Mouse (Mus musculus) megakaryocyte progenitor cell, adult 5-6 weeks (primary cell): ENCODE data around the gene Fam129c. TPM values are rescaled to one million over a fixed set of nuclear protein-coding genes. Genes with fewer than 3 reads are reported as not detected.

Source experiments
- ATAC-seq: replicated peaks from 2 replicates; pipeline ENCODE4 v1.8.0; 2016; ENCODE audit warnings: mild to moderate bottlenecking, moderate TSS enrichment, inconsistent platforms; ENCODE audit not compliant: poor library complexity
- total RNA-seq, 2 experiments: library from RNA; stranded (forward) in 1 of 2; stranded (reverse) in 1 of 2; fragments of 157-497, 149-512 nt in 1 of 2; fragments of 200-1000 nt in 1 of 2; gene quantifications; 2 replicates each; pipeline versions ENCODE4 v1.2.3 to v1.2.4; 2015 to 2017

Gene Fam129c
- total RNA-seq (2015) (6.5 and 10.2 TPM in 2 replicates), total RNA-seq (2017) (1.00 and 5.3 TPM in 2 replicates)

DNA sequence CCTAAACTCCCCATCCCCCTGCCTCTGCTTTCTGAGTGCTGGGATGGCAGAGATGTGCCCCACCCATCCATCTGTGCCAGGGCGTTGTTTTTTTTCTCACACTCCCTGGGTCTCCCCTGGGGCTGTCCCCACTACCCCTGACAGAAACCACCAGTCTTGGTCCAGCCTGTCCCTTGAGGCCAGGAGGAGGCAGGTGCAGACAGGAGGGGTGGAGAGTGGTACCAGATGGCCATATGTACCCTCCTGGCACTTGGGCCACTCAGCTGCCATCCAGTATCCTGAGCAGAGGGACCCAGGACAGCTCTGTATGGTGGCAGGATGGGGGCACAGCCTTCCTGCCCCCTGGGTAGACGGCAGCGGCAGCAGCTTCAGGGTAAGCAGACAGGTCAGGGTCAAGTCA, at the start of gene Fam129c:
TSS of gene Fam129c (plus strand) at position 198 of the 400 bp plus-strand sequence.
- ATAC-seq = no peak

DNA sequence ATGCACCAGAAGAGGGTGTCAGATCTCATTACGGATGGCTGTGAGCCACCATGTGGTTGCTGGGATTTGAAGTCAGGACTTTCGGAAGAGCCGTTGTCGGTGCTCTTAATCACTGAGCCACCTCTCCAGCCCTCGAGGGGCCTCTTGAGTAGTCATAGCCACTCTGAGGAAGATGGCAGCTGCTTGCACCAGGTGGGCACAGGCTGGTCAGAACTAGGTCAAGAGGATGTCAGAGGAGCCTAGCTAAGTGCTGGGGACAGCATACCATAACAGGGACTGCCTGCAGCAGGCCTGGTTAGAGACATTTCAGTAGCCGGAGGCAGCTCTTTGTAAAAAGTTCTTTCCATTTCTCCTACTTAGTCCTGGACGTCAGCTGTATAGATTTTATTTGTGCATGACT, 46.7 kb upstream of the Fam129c start:
- no peak for ATAC-seq

DNA sequence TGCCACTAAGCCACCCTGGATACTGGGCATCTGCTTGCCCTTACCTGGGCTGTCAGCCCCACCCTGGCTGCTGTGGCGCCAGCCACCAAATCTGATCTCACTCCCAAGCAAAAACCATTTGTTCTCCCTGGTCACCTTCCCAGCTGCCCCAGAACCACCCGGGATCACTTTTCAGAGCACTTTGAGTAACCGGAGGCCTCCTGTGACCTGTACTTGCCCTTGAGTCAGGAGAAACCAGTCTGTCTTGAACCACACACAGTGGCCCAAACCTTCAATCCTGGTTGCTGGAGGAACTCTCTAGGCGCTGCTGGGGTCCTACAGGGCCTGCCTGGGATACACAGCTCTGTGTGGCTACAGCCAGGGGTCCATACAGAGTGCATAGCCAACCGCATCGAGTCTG, 44.7 kb upstream of the Fam129c start:
- no peak for ATAC-seq

DNA sequence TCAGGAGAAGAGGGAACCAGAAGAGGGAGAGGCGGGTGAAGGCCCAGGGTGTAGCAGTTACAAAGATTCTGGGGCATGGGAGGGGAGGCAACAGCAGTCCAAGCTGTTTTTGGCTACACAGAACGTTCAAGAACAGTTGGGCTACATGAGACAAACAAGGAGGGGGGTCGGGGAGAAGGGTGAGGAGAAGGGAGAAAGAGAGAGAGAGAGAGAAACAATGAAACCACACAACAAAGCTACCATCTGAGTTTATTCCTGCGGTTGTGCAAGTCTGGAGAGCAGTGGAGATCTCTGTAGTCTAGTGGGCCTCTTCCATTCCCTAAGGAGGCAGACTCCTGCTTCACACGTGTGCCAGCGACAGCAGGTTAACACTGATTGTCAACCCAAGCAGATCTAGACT, 43.4 kb upstream of the Fam129c start:
- ATAC-seq = no peak

DNA sequence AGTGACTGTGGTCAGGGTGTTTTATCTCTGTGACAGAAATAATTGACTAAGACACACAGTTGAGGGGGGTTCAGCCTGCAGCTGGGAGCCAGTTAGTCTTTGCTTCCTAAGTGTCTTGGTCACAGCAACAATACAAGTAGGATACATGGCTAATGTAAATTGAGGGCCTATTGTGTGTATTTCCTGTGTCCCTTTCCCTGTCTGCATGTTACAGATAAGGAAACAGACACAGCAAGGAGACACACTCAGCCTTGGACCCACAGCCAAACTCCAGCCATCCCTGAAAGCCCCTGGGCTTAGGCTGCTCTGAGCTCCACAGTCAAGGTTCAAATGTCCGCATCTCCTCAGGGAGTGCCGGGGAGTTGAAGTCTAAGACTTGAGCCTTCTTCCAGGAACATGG, 42.8 kb upstream of the Fam129c start:
- no peak for ATAC-seq

DNA sequence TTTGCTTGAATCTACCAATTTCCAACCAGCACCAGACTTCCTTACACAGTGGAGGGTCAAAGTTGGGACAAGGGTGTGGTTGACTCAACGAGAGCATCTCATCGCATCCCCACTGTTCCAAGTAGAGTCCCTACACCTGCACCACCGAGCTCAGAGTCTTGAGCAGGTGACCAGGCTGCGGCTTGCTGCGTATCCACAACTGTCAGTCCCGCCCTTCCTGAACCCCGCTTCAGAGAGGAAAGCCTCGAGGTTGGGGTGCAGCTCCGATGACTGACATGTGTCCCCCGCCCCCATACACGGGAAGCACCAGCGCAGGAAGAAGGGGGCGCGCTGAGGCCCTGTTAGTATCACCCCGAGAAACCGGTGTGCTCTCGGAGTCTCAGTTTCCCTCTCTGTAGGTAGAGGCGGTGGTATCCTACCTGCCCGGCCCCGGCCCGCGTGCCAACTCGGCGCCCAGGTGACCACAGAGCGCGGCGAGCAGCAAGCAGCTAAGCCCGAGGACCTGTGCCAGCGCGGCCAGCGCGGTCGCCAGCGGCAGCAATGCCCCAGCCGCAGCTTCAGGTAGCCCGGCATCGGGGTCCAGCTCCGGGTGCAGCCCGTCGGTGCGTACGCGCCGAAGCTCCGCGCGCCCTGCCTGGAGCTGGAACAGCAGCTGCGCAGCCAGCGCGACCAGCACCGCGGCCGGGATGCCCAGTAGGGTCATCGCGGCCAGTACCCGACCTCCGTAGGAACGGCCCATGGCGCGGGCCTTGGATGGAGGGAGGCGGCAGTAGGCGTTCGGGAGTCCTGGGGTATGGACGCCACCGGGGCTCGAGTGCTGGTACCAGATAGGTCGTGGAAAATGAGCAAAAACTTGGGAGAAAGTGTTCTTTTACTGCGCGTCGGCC, 39.1 kb upstream of the Fam129c start, which contains the start of gene Tmem221:
TSS of gene Tmem221 (minus strand) at position 801 of the 887 bp plus-strand sequence.
- no peak for ATAC-seq

DNA sequence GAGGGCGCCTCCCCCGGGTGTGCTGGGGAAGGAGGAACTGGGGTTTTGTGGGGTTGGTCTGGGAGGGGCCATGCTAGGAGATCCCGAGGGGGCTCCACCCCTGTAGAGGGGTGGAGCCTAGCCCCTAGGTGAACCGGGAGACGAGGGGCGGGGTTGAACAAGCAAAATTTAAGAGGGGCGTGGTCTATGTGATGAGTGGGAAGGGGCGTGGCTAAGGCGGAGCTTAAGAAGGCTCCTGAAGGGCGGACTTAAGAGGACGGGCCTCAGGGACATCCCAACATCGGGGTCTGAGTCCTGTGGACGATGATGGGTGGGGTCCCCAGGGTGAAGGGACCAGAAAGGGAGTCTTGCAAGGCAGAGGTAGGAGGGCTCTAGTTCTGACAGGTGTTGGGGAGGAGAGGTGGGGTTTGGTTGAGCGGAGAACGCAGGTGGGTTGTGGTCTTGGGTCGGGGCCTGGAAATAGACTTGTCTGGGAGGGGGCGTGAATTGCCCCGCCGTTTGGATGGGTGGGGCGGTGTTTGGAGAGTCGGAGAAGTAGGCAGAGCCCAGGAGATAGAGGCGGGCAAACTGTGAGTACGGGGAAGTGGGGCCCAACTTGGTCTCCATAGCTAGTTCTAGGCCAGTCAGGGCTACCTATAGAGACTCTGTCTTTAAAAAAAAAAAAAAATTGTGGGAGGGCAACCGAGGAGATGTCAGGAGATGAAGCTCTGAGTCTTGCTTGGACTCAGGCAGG, 38.3 kb upstream of the Fam129c start:
- peak; percentile 72 for ATAC-seq

DNA sequence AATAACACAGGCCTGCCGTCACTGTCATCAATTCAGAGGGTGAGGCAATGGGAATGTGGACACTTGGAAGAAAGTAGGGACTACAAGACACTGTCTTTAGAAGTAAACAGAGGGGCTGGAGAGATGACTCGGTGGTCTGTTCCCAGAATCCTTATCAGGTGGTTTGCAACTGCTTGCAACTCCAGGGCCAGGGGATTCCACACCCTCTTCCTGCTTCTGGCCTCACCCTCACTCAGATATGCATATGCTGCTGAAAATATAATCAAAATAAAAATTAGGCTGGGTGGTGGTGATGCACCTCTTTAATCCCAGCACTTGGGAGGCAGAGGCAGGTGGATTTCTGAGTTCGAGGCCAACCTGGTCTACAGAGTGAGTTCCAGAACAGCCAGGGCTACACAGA, 37.4 kb upstream of the Fam129c start:
- no peak for ATAC-seq

DNA sequence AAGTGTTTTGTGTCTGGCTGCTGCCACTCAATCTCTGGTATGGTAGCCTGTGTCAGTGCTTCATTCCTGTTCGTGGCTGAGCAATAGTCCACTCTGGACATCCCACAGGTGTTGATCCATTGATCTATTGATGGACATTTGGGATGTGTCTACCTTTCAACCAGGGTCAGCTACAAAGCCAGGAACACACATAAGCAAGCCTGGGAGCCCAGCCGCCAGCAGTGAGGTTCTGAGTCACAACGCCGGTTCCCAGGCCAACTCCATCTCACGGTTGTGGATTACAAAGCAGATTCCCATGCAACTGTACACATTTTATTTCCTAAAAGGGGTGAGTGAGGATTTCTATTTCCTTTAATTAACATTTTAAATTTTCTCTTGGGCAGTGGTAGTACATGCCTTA, 36.7 kb upstream of the Fam129c start:
- ATAC-seq = no peak

DNA sequence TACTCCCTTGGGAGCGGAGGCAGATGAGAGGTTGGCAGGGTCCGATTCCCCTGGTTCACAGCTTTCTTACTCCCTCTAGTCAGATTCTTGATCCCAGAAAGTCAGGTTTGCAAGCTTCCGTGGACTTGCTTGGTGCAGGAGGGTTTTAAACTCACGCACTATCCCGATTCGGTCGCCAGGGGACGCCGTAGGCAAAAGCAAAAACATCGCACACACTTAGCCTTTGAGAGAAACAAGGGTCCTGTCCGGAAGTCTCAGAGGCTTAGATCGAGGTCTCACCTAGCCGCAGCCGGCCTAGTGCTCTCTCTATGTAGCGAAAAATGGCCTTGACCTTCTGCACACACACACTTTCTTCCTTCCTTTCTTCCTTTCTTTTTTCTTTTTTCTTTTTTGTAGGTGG, 36.0 kb upstream of the Fam129c start:
- peak; percentile 59 for ATAC-seq

DNA sequence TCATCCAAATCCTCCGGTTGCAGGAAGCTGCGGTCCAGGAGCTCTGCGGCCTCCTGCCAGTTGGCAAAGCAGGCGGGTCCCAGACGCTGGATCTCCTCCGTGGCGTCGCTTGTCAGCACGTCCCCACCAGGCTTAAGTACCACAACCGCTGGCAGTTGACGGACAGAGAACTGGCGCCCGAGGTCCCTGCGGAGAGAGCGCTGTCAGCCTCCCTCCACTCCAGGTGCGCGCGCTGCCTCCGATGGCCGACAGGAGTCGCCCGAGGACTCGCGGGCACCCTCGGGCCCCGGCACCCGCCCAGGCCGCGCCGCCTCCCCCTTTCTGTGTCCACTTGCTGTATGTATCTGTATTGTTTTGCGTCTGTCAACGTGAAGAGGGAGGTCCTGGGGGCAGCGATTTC, 34.7 kb upstream of the Fam129c start:
- ATAC-seq = peak; percentile 73

DNA sequence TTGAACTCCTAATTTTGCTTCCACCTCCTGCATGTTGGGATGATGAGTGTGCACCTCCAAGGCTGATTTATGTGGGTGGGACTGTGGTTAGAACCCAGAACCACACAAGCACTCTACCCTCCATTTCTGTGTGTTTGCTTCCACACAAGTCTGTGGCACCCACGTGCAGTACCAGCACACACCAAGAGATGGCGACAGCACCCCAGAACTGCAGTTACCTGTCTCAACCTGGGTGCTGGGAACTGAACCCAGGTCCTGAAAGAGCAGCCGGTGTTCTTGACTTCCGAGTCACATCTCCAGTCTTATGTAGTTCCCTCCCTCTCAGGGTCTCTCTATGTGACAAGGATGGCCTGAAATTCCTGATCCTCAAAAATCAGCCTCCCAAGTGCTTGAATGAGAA, 33.5 kb upstream of the Fam129c start:
- no peak for ATAC-seq

DNA sequence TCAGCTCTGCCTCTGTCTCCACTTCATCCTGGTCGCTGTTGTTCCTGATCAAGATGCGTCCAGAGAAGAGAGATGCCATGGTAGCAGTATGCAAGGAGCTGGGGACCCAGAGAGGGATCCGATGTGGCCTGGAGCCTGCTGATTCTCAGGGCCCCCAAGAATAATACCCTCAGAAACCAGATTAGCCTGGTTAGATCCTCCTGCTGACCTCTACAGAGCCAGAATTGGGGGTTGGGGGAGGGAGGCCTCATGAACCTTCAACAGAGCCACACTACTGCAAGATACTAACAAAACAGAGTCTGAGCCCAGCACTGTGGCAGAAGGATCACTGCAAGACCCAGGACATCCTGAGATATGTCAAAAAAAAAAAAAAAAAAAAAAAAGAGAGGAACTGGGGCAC, 30.9 kb upstream of the Fam129c start, which contains the start of gene Nxnl1:
TSS of gene Nxnl1 (minus strand) at position 101 of the 400 bp plus-strand sequence.
- ATAC-seq = no peak

DNA sequence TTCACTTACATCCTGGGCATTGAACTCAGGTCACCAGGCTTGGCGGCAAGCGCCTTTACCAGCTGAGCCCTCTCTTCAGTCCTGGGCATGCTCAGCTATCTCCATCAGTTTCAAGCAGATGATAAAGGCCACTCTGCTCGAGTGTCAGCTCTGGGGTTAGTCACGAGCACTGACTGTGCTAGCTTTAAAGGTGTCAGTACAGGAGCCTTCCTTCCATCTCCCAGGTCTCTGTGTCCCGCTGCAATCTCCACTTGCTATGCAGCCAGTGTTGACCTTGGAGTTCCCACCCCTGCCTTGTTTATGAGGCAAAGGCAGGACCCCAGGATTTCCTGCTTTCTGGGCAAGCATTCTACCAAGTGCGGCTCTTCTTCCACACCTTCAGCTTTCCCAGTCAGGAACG, 29.9 kb upstream of the Fam129c start:
- ATAC-seq = no peak

DNA sequence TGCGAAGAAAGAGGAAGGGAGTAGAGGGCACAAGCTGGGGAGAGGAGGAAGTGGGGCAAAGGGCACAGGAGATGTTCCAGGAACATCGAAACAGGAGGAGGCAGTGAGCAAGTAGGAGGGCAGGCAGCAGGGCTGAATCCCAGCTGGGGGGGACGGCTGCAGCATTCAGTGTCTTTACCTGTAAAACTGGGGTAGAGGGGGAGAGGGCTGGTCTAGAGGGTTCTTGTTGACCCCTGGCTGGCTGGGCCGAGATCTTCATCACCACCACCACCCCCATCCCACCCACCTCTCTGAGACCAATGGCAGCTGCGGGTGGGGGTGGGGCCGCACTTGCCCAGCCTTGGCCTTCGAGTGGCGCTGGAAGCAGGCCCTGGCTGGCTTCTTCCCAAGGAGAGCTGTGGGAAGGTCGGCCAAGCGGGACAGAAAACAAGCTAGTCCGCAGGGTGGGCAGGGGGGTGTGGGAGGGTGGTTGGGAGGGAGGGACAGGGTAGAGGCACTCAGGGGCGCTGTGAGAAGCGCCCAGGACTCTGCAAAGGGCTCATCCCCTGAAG, 29.0 kb upstream of the Fam129c start, which contains the start of gene Slc27a1:
TSS of gene Slc27a1 (plus strand) at position 496 of the 551 bp plus-strand sequence.
- peak; percentile 22 for ATAC-seq

DNA sequence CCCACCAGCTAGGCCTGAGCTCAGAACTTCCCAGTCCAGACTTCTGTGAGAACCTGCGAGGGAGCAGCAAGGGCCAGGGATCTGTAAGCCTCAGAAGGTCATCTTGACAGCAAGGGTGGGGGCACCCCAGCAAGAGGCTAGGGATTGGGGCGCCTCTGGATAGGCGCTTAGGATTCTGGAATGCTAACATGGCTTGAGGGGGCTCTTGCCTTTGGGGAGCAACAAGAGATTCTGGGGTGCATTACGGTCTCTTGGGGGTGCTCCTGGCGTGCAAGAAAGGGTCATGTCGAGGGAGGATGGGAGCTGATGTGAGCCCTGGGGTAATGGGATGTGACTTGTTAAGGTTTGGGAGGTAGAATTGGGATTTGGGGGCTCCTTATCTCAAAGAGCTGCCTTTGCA, 28.5 kb upstream of the Fam129c start:
- ATAC-seq = no peak

DNA sequence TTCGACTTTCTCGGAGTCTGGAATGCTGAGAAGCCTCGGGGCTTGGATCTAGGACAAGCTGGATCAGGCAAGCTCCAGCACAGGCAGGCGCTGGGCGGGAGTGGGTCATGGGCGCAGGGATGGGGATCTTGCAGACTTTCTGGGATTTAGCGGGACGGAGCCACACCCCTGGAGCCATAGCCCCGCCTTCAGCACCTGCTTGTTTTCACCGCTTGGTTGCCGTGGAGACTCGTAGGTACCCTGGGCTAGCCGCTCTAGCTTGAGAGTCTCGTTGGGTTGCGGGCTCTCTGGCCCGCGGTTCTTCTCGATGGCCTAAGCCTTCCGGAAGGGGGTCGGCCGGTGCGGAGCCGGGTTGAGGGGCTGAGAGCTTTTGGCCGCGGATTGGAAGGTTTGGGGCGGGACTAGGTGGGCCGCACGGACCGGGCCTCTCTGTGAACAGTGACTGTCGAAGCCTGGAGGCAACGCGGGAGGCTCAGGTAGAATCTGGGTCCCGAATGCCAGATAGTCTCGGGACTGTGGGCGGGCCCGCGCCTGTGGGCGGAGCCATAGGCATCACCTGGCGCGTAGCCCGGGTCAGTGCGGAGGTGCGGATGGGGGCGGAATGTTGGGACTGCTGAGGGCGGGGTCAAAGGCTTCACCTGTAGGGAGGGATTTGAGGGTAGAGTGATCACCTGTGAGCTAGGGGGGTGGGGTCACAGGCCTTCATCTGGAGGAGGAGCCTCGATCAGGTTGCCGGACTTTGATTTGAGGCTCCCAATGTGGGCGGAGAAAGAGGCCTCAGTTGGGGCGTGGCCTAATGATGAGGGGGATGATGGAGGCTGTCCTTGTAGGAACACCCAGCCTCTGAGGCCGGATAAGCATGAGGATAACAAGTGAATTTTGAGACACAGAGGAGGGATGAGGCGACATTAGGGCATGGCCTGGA, 27.8 kb upstream of the Fam129c start:
- peak; percentile 62 for ATAC-seq

DNA sequence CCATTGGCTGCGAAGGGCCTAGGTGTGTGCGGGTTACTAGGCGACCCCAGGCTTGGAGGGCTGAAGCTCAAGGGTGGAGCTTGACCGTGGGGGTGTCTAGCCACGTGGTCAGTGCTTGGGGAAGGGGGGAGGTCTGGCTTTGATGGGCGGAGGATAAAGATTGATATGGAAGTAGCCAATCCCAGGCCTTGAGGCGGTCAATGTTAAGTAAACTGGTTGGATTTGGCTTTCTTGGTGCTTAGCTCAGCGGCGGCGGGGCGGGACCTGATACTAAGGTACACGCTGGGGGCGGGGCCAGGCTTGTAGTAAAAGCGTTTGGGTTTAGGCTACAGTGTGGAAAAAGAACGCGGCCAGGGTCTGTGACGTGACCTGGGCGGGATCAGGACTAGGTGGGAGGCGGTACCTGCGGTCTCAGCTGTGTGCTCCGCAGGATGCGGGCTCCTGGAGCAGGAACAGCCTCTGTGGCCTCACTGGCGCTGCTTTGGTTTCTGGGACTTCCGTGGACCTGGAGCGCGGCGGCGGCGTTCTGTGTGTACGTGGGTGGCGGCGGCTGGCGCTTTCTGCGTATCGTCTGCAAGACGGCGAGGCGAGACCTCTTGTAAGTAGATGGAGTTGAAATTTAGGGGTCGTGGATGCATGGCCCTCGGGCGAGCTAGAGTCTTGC, 27.0 kb upstream of the Fam129c start:
- ATAC-seq = peak; percentile 79

DNA sequence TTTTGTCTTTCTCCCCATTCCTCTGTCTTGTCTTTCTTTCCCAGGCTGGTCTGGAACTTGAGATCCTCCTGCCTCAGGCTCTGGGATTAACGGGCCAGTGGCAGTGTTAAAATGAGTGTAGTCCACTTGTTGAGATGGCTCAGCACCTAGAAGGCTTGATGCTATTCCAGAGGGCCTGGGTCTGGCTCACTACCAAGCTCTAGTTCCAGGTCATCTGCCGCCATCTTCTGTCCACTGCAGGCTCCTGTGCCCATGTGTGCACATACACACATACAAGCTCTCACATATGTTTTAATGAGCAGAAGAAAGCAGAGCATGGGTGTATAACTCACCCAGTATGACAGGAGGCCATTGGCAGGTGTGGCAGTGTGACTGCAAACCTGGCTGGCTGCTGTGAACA, 25.4 kb upstream of the Fam129c start:
- no peak for ATAC-seq
